Mouse (Mus musculus): Measurements from ENCODE around the gene Ptpa. TPM values are rescaled to one million over a fixed set of nuclear protein-coding genes. Genes with fewer than 3 reads are reported as not detected.

Ptpa gene
- 55.4 and 102 TPM in 2 replicates for polyA plus RNA-seq (2012; rRNA removed)

GRCm38 (mm10) chr2:30415936-30416648 is at the start of gene Ptpa:
Gene Ptpa (plus strand): TSS chr2:30416039.
- WGBS, result 1% methylated on average over 67 of the region's 67 CpGs
- 0 out of 2 replicates have a peak, but pooled peaks cover 4% of the 10 kb centered on the region for H3K36me3 ChIP-seq (ENCODE audit: control insufficient read depth, insufficient read depth, low read length)
- peak within 1 kb of the TSS; percentile 96 for H3K27ac ChIP-seq (ENCODE audit: insufficient read depth, low read depth, low read length)
- H3K4me1 ChIP-seq (ENCODE audit: control insufficient read depth, insufficient read depth, insufficient read length, low read length), result peaks cover 7% of the 10 kb centered on the region; the same call in 1 of the 2 replicates
- no peaks in the 10 kb centered on the region for H3K27me3 ChIP-seq (ENCODE audit: control insufficient read depth, insufficient read depth, low read length)
- peak within 1 kb of the TSS; percentile 66 for H3K4me3 ChIP-seq (ENCODE audit: low read depth, low read length)
- TF ChIP-seq CTCF (IDR thresholded peaks at IDR 0.05; ENCODE audit: extremely low read depth, insufficient read length, insufficient replicate concordance, low read depth, low read length), result no peak
- peak; percentile 98 for TF ChIP-seq POLR2A (IDR thresholded peaks at IDR 0.05; ENCODE audit: low read depth, low read length)

DNA sequence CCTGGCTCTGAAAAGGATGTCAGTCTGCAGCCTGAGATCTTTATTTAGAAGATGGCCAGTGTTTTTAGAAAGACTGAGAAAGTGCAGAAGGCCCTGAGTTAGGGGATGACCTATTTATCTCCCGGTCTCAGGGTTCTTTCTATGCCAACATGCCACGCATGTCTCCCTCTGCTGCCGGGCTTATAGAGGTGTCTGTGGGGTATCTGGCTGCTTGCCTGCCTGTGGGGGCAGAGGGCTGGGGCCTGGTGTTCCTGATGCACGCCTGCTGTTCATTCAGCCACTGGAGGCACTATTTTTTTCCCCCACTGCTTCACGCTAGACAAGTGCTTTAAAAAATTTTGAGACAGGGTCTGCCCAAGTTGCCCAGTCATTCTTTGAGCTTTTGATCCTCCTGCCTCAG is 49.6 kb upstream of the Ptpa start:
- H3K27ac ChIP-seq (ENCODE audit: insufficient read depth, low read depth, low read length), result no peak overlapping the region
- H3K36me3 ChIP-seq (ENCODE audit: control insufficient read depth, insufficient read depth, low read length), result peaks cover 33% of the 10 kb centered on the region
- TF ChIP-seq POLR2A (IDR thresholded peaks at IDR 0.05; ENCODE audit: low read depth, low read length) (no peak), CTCF (IDR thresholded peaks at IDR 0.05; ENCODE audit: extremely low read depth, insufficient read length, insufficient replicate concordance, low read depth, low read length) (no peak)
- no peak overlapping the region for H3K4me3 ChIP-seq (ENCODE audit: low read depth, low read length)
- peaks cover 19% of the 10 kb centered on the region for H3K4me1 ChIP-seq (ENCODE audit: control insufficient read depth, insufficient read depth, insufficient read length, low read length)
- no peaks in the 10 kb centered on the region for H3K27me3 ChIP-seq (ENCODE audit: control insufficient read depth, insufficient read depth, low read length)
- WGBS, result 74% methylated on average over 5 of the region's 5 CpGs

DNA sequence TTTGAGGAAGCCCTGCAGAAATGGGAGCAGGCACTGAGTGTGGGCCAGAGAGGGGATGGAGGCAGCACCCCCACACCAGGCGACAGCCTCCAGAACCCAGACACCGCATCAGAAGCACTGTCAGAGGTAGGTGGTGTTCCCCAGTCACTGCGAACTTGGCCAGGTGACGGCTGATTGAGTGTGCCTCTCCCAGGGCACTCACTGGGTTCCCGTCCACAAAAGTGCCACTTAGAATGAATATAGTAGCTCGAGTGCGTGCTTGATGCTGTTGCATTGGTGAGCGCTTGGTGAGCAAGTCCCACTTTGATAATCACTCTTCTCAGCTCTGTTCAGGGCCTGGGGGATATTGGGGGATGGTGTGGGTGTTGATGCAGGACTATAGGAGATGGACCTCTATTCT is 44.3 kb upstream of the Ptpa start:
- peaks cover 8% of the 10 kb centered on the region; the same call in 1 of the 2 replicates for H3K4me1 ChIP-seq (ENCODE audit: control insufficient read depth, insufficient read depth, insufficient read length, low read length)
- 99% methylated on average over 8 of the region's 8 CpGs for WGBS
- no peak overlapping the region for H3K4me3 ChIP-seq (ENCODE audit: low read depth, low read length)
- peaks cover 67% of the 10 kb centered on the region for H3K36me3 ChIP-seq (ENCODE audit: control insufficient read depth, insufficient read depth, low read length)
- H3K27ac ChIP-seq (ENCODE audit: insufficient read depth, low read depth, low read length), result no peak overlapping the region
- H3K27me3 ChIP-seq (ENCODE audit: control insufficient read depth, insufficient read depth, low read length), result no peaks in the 10 kb centered on the region
- TF ChIP-seq CTCF (IDR thresholded peaks at IDR 0.05; ENCODE audit: extremely low read depth, insufficient read length, insufficient replicate concordance, low read depth, low read length) (no peak), POLR2A (IDR thresholded peaks at IDR 0.05; ENCODE audit: low read depth, low read length) (no peak)

DNA sequence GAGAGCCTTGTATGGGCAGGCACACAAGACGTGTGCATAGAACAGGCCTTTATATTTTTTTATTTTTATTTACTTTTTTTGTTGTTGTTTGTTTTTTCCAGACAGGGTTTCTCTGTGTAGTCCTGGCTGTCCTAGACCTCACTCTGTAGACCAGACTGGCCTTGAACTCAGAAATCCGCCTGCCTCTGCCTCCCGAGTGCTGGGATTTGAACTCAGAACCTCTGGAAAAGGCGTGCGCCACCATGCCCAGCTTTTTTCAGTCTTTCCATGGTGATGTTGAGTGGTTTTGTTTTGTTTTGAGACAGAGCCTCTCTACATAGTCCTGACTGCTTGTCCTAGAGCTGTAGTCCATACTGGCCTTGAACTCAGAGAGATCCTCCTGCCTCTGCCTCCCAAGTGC is 43.1 kb upstream of the Ptpa start:
- Histone ChIP-seq H3K4me1 (ENCODE audit: control insufficient read depth, insufficient read depth, insufficient read length, low read length) (peaks cover 14% of the 10 kb centered on the region), H3K27me3 (ENCODE audit: control insufficient read depth, insufficient read depth, low read length) (no peaks in the 10 kb centered on the region)

DNA sequence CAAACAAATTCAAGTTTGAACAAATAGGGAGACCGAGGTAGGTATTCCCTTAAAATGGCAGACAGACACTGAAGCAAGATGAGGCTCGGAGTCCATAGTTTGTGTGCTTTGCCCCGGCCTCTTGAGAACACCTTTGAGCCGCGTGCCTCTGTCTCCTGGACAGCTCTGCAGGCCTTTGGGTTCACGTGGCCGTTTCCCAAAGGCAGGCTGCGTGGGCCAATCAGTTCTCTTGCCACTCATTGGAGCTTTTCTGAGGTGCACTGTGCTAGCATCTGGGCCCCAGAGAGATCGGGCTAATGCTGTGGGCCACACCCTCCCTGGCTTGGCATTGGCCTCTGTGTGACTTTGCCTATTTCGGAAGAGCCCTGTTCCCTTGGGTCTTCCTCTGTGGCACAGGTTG is 39.9 kb upstream of the Ptpa start:
- Histone ChIP-seq H3K4me3 (ENCODE audit: low read depth, low read length) (no peak overlapping the region), H3K36me3 (ENCODE audit: control insufficient read depth, insufficient read depth, low read length) (peaks cover 69% of the 10 kb centered on the region), H3K27ac (ENCODE audit: insufficient read depth, low read depth, low read length) (no peak overlapping the region), H3K27me3 (ENCODE audit: control insufficient read depth, insufficient read depth, low read length) (no peaks in the 10 kb centered on the region), H3K4me1 (ENCODE audit: control insufficient read depth, insufficient read depth, insufficient read length, low read length) (peaks cover 8% of the 10 kb centered on the region)
- 91% methylated on average over 10 of the region's 10 CpGs for WGBS
- TF ChIP-seq POLR2A (IDR thresholded peaks at IDR 0.05; ENCODE audit: low read depth, low read length) (no peak), CTCF (IDR thresholded peaks at IDR 0.05; ENCODE audit: extremely low read depth, insufficient read length, insufficient replicate concordance, low read depth, low read length) (no peak)

More for the DNA sequence above, 43.1 kb upstream of the Ptpa start:
- no peak for TF ChIP-seq POLR2A (IDR thresholded peaks at IDR 0.05; ENCODE audit: low read depth, low read length)
- no peak for TF ChIP-seq CTCF (IDR thresholded peaks at IDR 0.05; ENCODE audit: extremely low read depth, insufficient read length, insufficient replicate concordance, low read depth, low read length)
- WGBS, result 98% methylated on average over 5 of the region's 5 CpGs
- peaks cover 73% of the 10 kb centered on the region for H3K36me3 ChIP-seq (ENCODE audit: control insufficient read depth, insufficient read depth, low read length)
- H3K27ac ChIP-seq (ENCODE audit: insufficient read depth, low read depth, low read length), result no peak overlapping the region
- H3K4me3 ChIP-seq (ENCODE audit: low read depth, low read length), result no peak overlapping the region

- no peaks in the 10 kb centered on the region for H3K27me3 ChIP-seq (ENCODE audit: control insufficient read depth, insufficient read depth, low read length)
- no peak overlapping the region for H3K27ac ChIP-seq (ENCODE audit: insufficient read depth, low read depth, low read length)
- no peak for TF ChIP-seq CTCF (IDR thresholded peaks at IDR 0.05; ENCODE audit: extremely low read depth, insufficient read length, insufficient replicate concordance, low read depth, low read length)
- TF ChIP-seq POLR2A (IDR thresholded peaks at IDR 0.05; ENCODE audit: low read depth, low read length), result no peak
- WGBS, result 61% methylated on average over 5 of the region's 5 CpGs
- H3K4me3 ChIP-seq (ENCODE audit: low read depth, low read length), result no peak overlapping the region
- H3K4me1 ChIP-seq (ENCODE audit: control insufficient read depth, insufficient read depth, insufficient read length, low read length), result peaks cover 14% of the 10 kb centered on the region
- peaks cover 69% of the 10 kb centered on the region for H3K36me3 ChIP-seq (ENCODE audit: control insufficient read depth, insufficient read depth, low read length)
Measured at GRCm38 (mm10) chr2:30377721-30378120, 38.1 kb upstream of the Ptpa start.

DNA sequence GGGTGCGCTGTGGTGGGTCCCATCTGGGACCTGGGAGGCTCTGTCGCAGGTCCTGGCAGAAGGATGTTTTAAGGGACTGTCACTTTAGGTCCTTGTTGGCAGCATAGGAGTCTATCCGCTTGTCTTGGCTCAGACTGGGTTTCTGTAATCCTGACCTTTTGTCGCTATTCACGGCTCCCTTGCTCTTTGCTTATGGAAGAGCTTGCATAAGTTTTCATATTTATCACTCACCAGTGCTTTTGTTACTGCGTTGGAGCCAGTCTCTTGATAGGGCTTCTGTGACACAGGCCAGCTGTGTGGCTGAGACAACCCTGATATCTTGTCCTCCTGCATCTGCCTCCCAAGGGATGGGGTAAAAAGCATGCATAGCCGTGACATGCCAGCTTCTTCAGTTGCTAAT is 36.5 kb upstream of the Ptpa start:
- H3K4me1 ChIP-seq (ENCODE audit: control insufficient read depth, insufficient read depth, insufficient read length, low read length), result peaks cover 14% of the 10 kb centered on the region
- H3K4me3 ChIP-seq (ENCODE audit: low read depth, low read length), result no peak overlapping the region
- H3K27ac ChIP-seq (ENCODE audit: insufficient read depth, low read depth, low read length), result no peak overlapping the region
- no peaks in the 10 kb centered on the region for H3K27me3 ChIP-seq (ENCODE audit: control insufficient read depth, insufficient read depth, low read length)
- 85% methylated on average over 7 of the region's 7 CpGs for WGBS
- peaks cover 71% of the 10 kb centered on the region for H3K36me3 ChIP-seq (ENCODE audit: control insufficient read depth, insufficient read depth, low read length)
- TF ChIP-seq CTCF (IDR thresholded peaks at IDR 0.05; ENCODE audit: extremely low read depth, insufficient read length, insufficient replicate concordance, low read depth, low read length) (no peak), POLR2A (IDR thresholded peaks at IDR 0.05; ENCODE audit: low read depth, low read length) (no peak)
